Mouse (Mus musculus): ENCODE results near the gene Myo19. TPM values are rescaled to one million over a fixed set of nuclear protein-coding genes. Genes with fewer than 3 reads are reported as not detected.

Gene Myo19
- polyA plus RNA-seq, 1 experiment from 2014 or later, result 14.2 TPM

DNA sequence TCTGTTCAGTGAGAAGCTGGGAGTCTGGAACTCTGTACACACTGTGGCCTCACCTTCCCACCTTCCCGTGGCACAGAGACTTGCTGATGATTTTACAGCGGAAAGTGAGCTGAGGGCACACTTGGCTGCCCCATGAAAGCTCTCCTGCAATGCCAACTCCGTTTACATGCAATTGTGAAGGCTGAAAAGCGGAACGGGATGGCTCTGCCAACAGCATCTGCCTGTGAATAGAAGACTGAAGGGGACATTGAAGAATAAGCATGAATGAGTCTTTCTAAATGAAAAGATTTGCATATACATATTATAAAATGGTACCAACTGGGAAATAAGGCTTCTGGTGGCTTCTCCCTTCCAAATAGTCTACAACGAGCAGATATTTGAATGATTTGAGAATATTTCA lies 67.3 kb downstream of the Myo19 start:
- no peaks in the 10 kb centered on the region for H3K9me3 ChIP-seq (replicated peaks)
- H3K4me1 ChIP-seq, result no peaks in the 10 kb centered on the region; the same call in 1 of the 2 replicates
- no peak overlapping the region for H3K4me2 ChIP-seq (replicated peaks)
- H3K36me3 ChIP-seq, result no peaks in the 10 kb centered on the region
- no peak overlapping the region for H3K9ac ChIP-seq
- peaks cover 25% of the 10 kb centered on the region for H3K27me3 ChIP-seq
- WGBS, result 76% methylated on average over 6 of the region's 6 CpGs
- H3K4me3 ChIP-seq (replicated peaks), result no peak overlapping the region
- no peak for ATAC-seq (ENCODE audit: insufficient number of reproducible peaks, low FRiP score, low TSS enrichment, low read depth)
- no peak overlapping the region for H3K27ac ChIP-seq (replicated peaks)

DNA sequence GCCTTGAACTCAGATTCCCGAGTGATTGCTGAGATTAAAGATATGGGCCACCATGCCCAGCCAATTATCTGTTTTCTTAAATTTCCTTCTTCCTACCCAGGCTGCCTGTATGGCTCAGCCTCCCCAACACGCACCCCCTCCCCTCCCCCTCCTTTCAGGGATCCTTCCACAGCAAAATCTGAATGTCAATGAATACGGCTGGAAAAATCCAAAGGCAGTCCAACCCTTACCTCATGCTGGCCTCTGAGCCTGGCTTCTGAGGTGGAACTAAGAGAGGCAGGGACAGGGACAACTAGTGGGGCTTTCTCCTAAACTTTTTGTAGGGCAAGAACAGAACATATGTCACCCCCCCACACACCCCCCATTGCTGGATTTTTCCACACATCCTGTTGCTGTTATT lies 68.2 kb downstream of the Myo19 start:
- no peak overlapping the region for H3K4me3 ChIP-seq (replicated peaks)
- H3K4me2 ChIP-seq (replicated peaks), result no peak overlapping the region
- H3K27me3 ChIP-seq, result peaks cover 20% of the 10 kb centered on the region
- ATAC-seq (ENCODE audit: insufficient number of reproducible peaks, low FRiP score, low TSS enrichment, low read depth), result no peak
- WGBS, result 44% methylated on average over 3 of the region's 3 CpGs
- no peaks in the 10 kb centered on the region; the same call in 1 of the 2 replicates for H3K4me1 ChIP-seq
- H3K27ac ChIP-seq (replicated peaks), result no peak overlapping the region
- H3K9ac ChIP-seq, result no peak overlapping the region
- no peaks in the 10 kb centered on the region for H3K9me3 ChIP-seq (replicated peaks)
- no peaks in the 10 kb centered on the region for H3K36me3 ChIP-seq

DNA sequence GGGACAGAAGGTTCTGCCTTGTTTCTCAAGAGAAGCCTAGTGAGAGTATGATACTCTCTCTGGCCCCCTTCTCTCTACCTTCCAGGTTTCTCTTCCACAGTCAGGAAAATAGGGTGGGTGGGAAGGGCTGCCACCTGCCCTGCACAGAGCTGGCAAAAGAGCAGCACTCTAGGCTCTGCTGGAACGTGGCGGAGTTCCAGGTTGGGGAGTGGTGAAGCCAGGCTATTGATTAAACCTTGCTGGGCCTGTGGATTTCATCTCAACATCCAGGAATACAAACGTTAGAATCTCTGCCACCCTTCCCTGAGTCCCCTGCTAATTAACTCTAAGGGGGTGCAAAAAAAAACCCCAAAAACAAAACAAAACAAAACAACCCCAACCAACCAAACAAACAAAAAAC lies 68.6 kb downstream of the Myo19 start:
- WGBS, result 40% methylated on average over 3 of the region's 3 CpGs

DNA sequence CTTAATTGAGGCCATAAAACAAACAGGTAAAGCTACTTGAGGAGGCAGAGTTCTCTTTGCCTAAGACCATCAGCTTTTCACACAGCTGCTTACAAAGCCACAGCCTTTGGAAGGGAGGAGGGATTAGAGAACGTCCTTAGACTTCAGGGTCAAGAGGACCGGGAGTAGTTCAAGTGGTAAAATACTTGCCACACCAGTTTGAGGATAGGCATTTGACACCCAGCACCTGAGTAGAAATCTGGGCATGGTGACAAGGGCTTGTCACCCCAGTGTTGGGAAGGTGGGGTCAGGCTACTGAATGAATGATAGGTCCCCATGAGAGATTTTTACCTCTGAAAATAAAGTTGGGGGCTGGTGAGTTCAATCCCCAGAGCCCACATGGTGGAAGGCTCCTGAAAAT lies 72.7 kb downstream of the Myo19 start:
- Histone ChIP-seq H3K4me2 (replicated peaks) (no peak overlapping the region), H3K36me3 (no peaks in the 10 kb centered on the region), H3K27me3 (peaks cover 21% of the 10 kb centered on the region), H3K9ac (no peak overlapping the region), H3K9me3 (replicated peaks) (no peaks in the 10 kb centered on the region), H3K4me1 (peaks cover 4% of the 10 kb centered on the region), H3K4me3 (replicated peaks) (no peak overlapping the region), H3K27ac (replicated peaks) (no peak overlapping the region)
- no peak for ATAC-seq (ENCODE audit: insufficient number of reproducible peaks, low FRiP score, low TSS enrichment, low read depth)
- WGBS, result 37% methylated on average over 2 of the region's 2 CpGs

More for the DNA sequence above, 68.6 kb downstream of the Myo19 start:
- no peaks in the 10 kb centered on the region; the same call in 1 of the 2 replicates for H3K4me1 ChIP-seq
- H3K9me3 ChIP-seq (replicated peaks), result no peaks in the 10 kb centered on the region
- H3K9ac ChIP-seq, result no peak overlapping the region
- no peak overlapping the region for H3K4me2 ChIP-seq (replicated peaks)
- H3K4me3 ChIP-seq (replicated peaks), result no peak overlapping the region
- no peak for ATAC-seq (ENCODE audit: insufficient number of reproducible peaks, low FRiP score, low TSS enrichment, low read depth)
- peaks cover 20% of the 10 kb centered on the region for H3K27me3 ChIP-seq
- H3K36me3 ChIP-seq, result no peaks in the 10 kb centered on the region
- H3K27ac ChIP-seq (replicated peaks), result no peak overlapping the region

DNA sequence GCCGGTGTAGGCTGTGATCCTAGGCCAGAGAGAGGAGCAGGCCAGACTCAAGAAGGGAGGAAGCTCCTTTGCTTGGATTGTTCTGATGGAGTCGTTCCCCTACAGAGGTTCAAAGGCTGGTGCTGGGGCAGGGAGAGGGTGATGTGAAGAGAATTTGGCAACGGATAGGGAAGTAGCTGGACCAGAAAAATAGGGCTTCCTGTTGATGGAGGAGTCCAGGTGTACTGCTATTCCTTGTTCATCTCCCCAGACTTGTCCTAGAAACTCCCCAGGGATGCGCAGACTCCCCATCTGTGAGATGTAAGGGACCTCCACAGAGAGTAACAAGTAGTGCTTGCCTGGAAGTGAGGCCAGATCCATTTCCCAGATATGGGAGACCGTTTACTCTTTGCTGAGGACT lies 76.5 kb downstream of the Myo19 start:
- H3K27ac ChIP-seq (replicated peaks), result no peak overlapping the region
- H3K4me3 ChIP-seq (replicated peaks), result no peak overlapping the region
- H3K9ac ChIP-seq, result no peak overlapping the region
- no peak overlapping the region for H3K4me2 ChIP-seq (replicated peaks)
- no peaks in the 10 kb centered on the region for H3K9me3 ChIP-seq (replicated peaks)
- peaks cover 48% of the 10 kb centered on the region for H3K27me3 ChIP-seq
- no peak for ATAC-seq (ENCODE audit: insufficient number of reproducible peaks, low FRiP score, low TSS enrichment, low read depth)
- H3K36me3 ChIP-seq, result no peaks in the 10 kb centered on the region
- 28% methylated on average over 5 of the region's 5 CpGs for WGBS
- peaks cover 14% of the 10 kb centered on the region for H3K4me1 ChIP-seq

DNA sequence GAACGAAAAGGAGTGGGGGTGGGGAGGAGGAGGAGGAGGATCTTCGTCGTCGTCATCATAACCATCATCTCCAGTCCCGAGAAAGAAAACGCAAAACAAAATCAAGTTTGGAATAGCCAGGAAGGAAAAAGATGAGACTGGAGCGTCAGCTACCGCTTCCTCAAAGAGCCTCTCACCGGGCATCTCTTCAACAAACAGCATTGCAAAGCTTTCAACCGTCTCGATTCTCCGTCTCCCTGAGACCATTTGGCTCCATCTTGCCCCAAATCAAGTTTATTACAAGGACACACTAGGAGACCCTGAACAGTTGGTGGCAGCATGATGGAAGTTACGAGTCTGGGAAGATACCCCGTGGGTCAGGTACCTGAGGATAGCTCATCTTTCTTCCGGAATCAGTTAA lies 77.2 kb downstream of the Myo19 start:
- Histone ChIP-seq H3K9ac (no peak overlapping the region), H3K27me3 (peaks cover 48% of the 10 kb centered on the region), H3K4me3 (replicated peaks) (peak overlapping the region; percentile 28; the same call in 1 of the 2 replicates), H3K4me2 (replicated peaks) (peak overlapping the region; percentile 37), H3K4me1 (peaks cover 14% of the 10 kb centered on the region), H3K27ac (replicated peaks) (no peak overlapping the region), H3K36me3 (no peaks in the 10 kb centered on the region), H3K9me3 (replicated peaks) (no peaks in the 10 kb centered on the region)
- 7% methylated on average over 15 of the region's 15 CpGs for WGBS
- ATAC-seq (ENCODE audit: insufficient number of reproducible peaks, low FRiP score, low TSS enrichment, low read depth), result no peak

DNA sequence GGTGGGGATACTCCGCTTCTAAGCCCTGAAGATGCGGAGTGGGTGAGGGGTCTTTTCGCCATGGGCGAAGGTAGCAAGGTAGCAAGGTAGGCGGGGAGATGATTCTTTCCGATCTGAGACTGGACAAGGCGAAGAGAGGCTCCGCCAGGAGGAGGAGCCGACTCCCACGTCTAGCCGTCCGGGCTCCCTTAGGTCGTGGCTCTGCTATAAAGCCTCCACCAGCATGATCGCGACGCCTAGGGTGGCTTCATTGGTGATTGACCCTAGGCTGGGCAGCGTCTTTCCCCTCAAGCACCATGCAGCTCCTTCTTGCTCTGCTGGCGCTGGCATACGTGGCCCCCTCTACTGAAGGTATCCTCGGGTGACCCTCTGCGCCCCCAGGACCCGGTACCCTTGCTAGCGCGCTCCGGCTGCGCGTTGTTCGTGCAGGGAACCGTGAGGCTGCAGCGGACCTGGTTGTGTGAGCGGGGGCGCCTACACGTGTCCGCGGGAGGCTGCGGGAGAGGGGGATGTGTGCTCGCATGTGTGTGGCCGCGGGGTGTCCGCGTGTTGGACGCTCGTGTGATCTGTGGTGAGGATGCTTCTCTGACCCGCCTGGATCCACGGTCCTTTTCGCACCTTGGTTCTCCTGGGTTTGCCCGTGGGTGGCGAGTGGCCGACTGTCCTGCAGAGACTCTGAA lies 77.8 kb downstream of the Myo19 start, which contains the start of gene Car4:
Gene Car4 (plus strand): TSS at position 196 of the 680 bp plus-strand sequence.
- Histone ChIP-seq H3K9ac (no peak within 1 kb of the TSS), H3K4me2 (replicated peaks) (peak within 1 kb of the TSS; percentile 37), H3K9me3 (replicated peaks) (no peaks in the 10 kb centered on the region), H3K27ac (replicated peaks) (no peak within 1 kb of the TSS), H3K4me1 (peaks cover 14% of the 10 kb centered on the region), H3K36me3 (no peaks in the 10 kb centered on the region), H3K27me3 (peaks cover 48% of the 10 kb centered on the region), H3K4me3 (replicated peaks) (peak within 1 kb of the TSS; percentile 28)
- ATAC-seq (ENCODE audit: insufficient number of reproducible peaks, low FRiP score, low TSS enrichment, low read depth), result no peak
- WGBS, result 1% methylated on average over 49 of the region's 49 CpGs

DNA sequence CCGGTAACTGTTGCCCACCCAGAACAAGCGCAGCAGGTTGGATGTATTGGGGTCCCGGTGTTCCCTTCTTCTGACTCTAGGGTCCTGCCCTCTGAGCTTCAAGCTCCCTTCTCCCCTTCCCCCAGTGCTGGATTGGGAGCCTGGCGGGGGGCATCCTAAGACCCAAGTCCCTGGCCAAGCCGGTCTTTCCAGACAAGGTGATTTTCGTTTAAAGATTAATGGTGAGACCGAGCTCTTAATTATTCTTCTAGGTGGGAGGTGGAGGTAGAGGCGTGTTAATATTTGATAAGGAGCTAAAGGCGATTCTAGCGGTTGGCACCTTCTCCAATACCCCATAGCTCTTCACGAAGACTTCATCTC lies 78.3 kb downstream of the Myo19 start:
- WGBS, result 2% methylated on average over 11 of the region's 11 CpGs
- Histone ChIP-seq H3K36me3 (no peaks in the 10 kb centered on the region), H3K27ac (replicated peaks) (no peak overlapping the region), H3K9me3 (replicated peaks) (no peaks in the 10 kb centered on the region), H3K4me1 (peaks cover 14% of the 10 kb centered on the region), H3K4me3 (replicated peaks) (no peak overlapping the region), H3K9ac (no peak overlapping the region), H3K27me3 (peaks cover 48% of the 10 kb centered on the region), H3K4me2 (replicated peaks) (peak overlapping the region; percentile 37)
- ATAC-seq (ENCODE audit: insufficient number of reproducible peaks, low FRiP score, low TSS enrichment, low read depth), result no peak

DNA sequence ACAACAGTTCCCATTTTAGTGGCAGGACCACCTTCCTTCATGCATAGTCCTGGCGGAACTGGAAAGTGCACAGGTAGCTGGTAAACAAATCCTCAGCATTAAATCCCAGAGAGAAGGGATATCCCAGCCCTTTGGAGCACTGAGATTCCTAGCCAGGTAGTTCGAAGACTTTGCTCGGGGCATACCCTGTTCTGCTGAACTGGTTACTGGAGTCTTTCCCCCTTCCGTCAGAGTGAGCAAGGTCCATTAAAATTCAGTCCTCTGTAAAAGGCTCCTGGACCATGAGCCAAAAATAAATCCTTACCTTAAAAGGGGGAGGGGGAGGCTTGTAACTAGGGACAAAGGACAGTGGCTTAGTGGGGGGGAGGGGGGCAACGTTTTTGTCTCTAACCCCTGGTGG lies 79.2 kb downstream of the Myo19 start:
- no peak for ATAC-seq (ENCODE audit: insufficient number of reproducible peaks, low FRiP score, low TSS enrichment, low read depth)
- Histone ChIP-seq H3K27ac (replicated peaks) (no peak overlapping the region), H3K36me3 (no peaks in the 10 kb centered on the region), H3K9ac (no peak overlapping the region), H3K4me2 (replicated peaks) (no peak overlapping the region), H3K4me1 (peaks cover 14% of the 10 kb centered on the region), H3K9me3 (replicated peaks) (no peaks in the 10 kb centered on the region), H3K4me3 (replicated peaks) (no peak overlapping the region), H3K27me3 (peaks cover 48% of the 10 kb centered on the region)
- 19% methylated on average over 5 of the region's 5 CpGs for WGBS

DNA sequence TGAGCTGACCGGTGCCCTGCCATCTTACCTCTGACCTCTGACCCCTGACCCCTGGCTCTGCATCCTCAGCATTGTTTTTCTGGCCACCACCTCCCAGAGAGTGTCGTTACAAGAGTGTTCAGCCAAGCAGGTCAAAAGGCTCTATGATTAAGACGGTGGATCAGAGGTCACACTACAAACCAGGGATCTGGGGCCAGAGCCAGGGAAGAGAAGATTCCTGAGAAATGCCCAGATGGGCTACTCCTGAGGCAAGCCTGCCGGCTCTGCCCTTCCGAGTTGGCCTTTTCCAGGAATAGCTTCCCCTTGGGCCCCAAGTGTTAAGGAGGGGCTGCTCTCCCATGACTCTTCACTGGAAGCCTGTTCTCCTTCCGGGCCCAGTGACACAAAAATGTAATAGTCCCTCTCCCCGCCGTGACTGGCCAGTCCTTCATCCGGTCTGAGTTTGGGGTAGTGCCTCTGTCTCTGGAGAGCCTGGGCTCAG lies 79.8 kb downstream of the Myo19 start:
- Histone ChIP-seq H3K9ac (no peak overlapping the region), H3K27me3 (peaks cover 48% of the 10 kb centered on the region), H3K9me3 (replicated peaks) (no peaks in the 10 kb centered on the region), H3K4me1 (peaks cover 14% of the 10 kb centered on the region), H3K27ac (replicated peaks) (no peak overlapping the region), H3K4me2 (replicated peaks) (no peak overlapping the region), H3K4me3 (replicated peaks) (no peak overlapping the region), H3K36me3 (no peaks in the 10 kb centered on the region)
- 6% methylated on average over 9 of the region's 9 CpGs for WGBS
- ATAC-seq (ENCODE audit: insufficient number of reproducible peaks, low FRiP score, low TSS enrichment, low read depth), result no peak

DNA sequence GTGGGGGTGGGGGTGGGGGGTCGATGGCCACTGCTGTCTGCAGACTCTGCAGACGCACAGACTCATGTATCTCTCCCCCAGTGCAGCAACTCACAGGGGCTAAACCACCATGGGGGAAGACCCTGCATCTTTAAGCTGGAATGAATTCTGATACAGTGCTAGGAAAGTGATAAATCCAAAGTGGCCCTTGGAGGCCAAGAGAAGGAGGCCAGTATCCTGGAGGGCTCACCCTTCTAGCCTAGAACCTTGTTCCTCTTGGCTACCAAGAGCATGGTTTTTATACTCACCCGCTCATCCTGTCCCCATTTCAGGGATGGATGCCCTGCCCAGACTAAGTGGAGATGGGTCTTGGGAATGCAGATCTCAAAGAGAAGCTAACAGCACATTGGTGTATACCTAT lies 80.3 kb downstream of the Myo19 start:
- 26% methylated on average over 3 of the region's 3 CpGs for WGBS
- H3K4me3 ChIP-seq (replicated peaks), result no peak overlapping the region
- ATAC-seq (ENCODE audit: insufficient number of reproducible peaks, low FRiP score, low TSS enrichment, low read depth), result no peak
- H3K4me1 ChIP-seq, result peaks cover 14% of the 10 kb centered on the region
- no peak overlapping the region for H3K27ac ChIP-seq (replicated peaks)
- no peaks in the 10 kb centered on the region for H3K9me3 ChIP-seq (replicated peaks)
- H3K4me2 ChIP-seq (replicated peaks), result no peak overlapping the region
- no peak overlapping the region for H3K9ac ChIP-seq
- H3K27me3 ChIP-seq, result peaks cover 46% of the 10 kb centered on the region
- H3K36me3 ChIP-seq, result no peaks in the 10 kb centered on the region

DNA sequence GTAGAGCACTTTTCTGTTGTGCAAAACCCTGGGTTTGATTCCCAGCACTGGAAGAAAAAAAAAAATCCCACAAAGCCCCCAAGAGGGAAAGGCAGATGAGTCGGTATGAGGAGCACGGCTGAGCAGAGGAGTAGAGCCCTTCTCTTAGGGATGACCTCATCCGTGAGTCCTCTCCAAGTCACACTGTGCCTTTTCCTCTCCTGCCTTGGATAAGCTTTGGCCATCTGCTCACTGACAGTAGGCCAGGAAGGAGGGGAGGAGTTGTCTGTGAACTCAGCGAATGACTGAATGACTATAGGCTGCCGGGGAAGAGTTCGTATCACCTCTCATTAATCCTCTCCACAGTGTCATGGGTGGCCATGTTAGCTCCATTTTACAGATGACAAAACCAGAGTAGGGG lies 80.8 kb downstream of the Myo19 start:
- Histone ChIP-seq H3K9me3 (replicated peaks) (no peaks in the 10 kb centered on the region), H3K27ac (replicated peaks) (no peak overlapping the region), H3K9ac (no peak overlapping the region), H3K4me2 (replicated peaks) (no peak overlapping the region), H3K27me3 (peaks cover 43% of the 10 kb centered on the region), H3K4me1 (peaks cover 14% of the 10 kb centered on the region), H3K4me3 (replicated peaks) (no peak overlapping the region), H3K36me3 (no peaks in the 10 kb centered on the region)
- ATAC-seq (ENCODE audit: insufficient number of reproducible peaks, low FRiP score, low TSS enrichment, low read depth), result no peak
- 69% methylated on average over 6 of the region's 6 CpGs for WGBS
